Mouse (Mus musculus): ENCODE measurements at regions not wholly inside any gene's neighbourhood (a gene's known extent, or its start where the extent isn't known, plus 50 kb on each side); places are given as distances from the start of the nearest gene placed in this dataset.

GRCm38 (mm10) chr3:99793622-99794021 lies 91.6 kb upstream of the Spag17 start:
- no peak for TF ChIP-seq CTCF (IDR thresholded peaks at IDR 0.05; ENCODE audit: low read depth)
- TF ChIP-seq EP300 (IDR thresholded peaks at IDR 0.05; ENCODE audit: low read depth), result no peak

Measured in heart, postnatal 0 days (tissue).